Mouse (Mus musculus): ENCODE measurements around the gene Ramp1.

Gene Ramp1

GRCm38 (mm10) chr1:91239112-91239511 lies 59.5 kb downstream of the Ramp1 start:
- peak; percentile 43 for DNase-seq (ENCODE audit: extremely low spot score, low spot score)

DNA sequence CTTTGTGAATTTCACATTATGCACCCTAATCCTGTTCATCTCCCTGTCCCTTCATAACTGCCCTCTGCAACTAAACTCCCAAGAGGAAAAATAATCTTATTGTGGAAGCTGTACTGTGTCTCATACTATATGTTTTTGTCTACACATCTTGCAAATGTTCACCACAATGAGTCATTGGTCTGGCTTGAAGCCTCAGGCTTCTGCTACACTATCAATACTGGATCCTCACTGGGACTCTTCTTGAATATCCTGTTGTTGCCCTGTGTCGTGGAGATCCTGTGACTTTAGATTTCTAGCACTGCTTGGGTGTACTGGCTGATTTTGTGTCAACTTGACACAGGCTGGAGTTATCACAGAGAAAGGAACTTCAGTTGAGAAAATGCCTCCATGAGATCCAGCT lies 60.2 kb downstream of the Ramp1 start:
- DNase-seq (ENCODE audit: extremely low spot score, low spot score), result no peak

GRCm38 (mm10) chr1:91240685-91241084 lies 61.1 kb downstream of the Ramp1 start:
- no peak for DNase-seq (ENCODE audit: extremely low spot score, low spot score)

DNA sequence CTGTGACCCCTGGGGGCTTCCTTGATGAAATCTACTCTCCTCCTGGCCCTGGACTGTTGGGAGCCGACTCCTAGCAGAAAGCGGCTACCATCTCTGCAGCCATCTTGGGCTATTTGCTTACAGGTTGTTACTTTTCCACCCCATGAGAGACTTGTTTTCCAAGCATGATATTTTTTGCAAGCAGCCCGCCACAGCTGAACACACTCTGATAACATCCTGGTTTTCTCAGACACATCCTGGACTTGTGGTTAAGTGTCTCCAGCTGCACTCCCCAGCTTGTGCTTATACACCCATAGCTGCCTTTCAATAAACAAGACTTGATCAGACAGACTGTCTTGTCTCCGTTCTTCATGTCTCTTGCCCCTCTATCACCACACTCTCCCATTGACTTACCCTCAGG lies 61.6 kb downstream of the Ramp1 start:
- DNase-seq (ENCODE audit: extremely low spot score, low spot score), result no peak

- no peak for DNase-seq (ENCODE audit: extremely low spot score, low spot score)
These were observed 68.6 kb downstream of the Ramp1 start for GRCm38 (mm10) chr1:91248242-91248641.

DNA sequence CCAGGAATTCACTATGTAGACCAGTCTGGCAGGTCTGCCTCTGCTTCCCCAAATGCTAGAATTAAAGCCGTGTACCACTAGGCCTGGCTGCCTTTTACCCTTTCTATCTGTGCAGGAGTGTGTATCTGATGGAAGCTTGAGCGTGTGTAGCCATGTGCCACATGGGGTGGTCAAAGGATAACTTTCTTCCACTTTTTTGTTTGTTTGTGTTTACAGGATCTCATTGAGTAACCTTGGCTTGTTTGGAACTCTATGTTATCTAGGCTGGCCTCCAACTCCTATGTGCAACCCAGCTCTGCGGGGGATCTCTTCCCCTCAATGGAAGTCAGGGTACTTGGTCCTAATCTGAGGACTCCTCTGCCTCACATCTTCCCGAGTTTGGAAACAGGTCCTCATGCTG lies 69.3 kb downstream of the Ramp1 start:
- DNase-seq (ENCODE audit: extremely low spot score, low spot score), result no peak

- DNase-seq (ENCODE audit: extremely low spot score, low spot score), result peak; percentile 90
These were observed 70.2 kb downstream of the Ramp1 start, which contains the start of gene Ube2f for GRCm38 (mm10) chr1:91249564-91250414. TSS of gene Ube2f (plus strand) at chr1:91250304.

- peak; percentile 28 for DNase-seq (ENCODE audit: extremely low spot score, low spot score)
These were observed 71.0 kb downstream of the Ramp1 start for GRCm38 (mm10) chr1:91250415-91251147.

- no peak for DNase-seq (ENCODE audit: extremely low spot score, low spot score)
These were observed 71.6 kb downstream of the Ramp1 start for GRCm38 (mm10) chr1:91251148-91251650.

- DNase-seq (ENCODE audit: extremely low spot score, low spot score), result peak; percentile 20
These were observed 72.3 kb downstream of the Ramp1 start for GRCm38 (mm10) chr1:91251927-91252326.

DNA sequence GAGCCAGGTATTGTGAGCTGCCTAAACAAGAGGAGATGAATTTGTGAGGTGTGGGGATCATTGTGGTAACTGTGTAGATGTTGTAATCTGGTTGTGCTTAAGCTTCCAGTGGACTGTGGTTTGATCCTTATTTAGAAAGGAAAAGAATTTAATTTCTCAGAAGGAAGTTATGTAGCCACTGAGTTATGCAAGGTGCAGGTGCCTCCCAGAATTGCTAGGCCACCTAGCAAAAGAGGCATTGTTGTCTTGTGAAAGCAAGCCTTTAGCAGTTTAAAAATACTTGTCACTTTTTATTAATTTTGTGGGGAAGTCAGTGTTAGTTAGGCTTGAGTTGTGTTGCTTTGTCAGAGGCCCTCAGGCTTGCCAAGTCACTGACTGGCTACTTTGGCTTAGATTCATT lies 78.3 kb downstream of the Ramp1 start:
- no peak for DNase-seq (ENCODE audit: extremely low spot score, low spot score)

GRCm38 (mm10) chr1:91259794-91260193 lies 80.2 kb downstream of the Ramp1 start:
- no peak for DNase-seq (ENCODE audit: extremely low spot score, low spot score)

- no peak for DNase-seq (ENCODE audit: extremely low spot score, low spot score)
These were observed 82.9 kb downstream of the Ramp1 start for GRCm38 (mm10) chr1:91262508-91262907.

DNA sequence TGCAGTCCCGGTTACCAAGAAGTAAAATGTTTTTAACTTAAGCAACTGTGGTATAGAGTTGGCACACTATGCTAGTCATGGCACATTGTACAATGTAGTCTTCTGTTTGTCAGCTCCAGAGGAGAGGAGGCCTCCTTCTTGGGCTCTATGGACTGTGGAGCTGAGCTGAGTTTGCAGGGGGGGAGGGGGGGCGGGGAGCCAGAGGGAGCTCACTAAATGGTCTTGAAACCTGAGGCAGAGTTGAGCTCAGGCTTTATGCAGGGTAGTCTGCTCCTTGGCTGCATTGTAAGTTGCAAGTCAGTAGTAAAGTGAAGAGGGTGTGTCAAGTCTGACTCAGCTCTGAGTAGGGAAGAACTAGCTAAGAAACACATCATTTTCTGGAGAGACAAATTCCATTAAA lies 92.6 kb downstream of the Ramp1 start:
- DNase-seq (ENCODE audit: extremely low spot score, low spot score), result no peak
